Mouse (Mus musculus): ENCODE results near the gene Rapgef5.

DNA sequence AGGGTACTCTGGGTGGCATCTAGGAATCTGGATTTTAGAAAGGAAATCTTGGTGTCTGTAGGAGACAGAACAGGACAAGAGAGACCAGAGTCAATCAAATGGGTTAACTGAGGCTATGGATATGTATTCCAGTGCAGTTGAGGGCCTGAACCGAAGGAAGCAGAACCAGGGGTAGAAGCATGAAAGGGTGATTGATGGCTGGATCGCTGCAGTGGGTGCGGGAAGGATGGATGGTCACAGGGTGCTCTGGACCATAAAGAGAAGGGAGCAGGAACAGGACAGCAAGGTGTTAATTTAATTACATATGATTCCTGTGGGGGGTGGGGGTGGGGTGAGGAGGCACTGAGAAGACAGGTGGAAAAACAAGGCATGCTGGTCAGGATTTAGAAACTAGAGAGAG lies 76.3 kb downstream of the Rapgef5 start:
- TF ChIP-seq CTCF (IDR thresholded peaks at IDR 0.05) (no peak), EP300 (IDR thresholded peaks at IDR 0.05) (no peak)

All from lung, postnatal 0 days (tissue).